Mouse (Mus musculus) forelimb bud, embryonic 11.5 days (tissue): ENCODE data around the gene Slf1.
A peak's percentile ranks its signal among the peaks of the same experiment; 100 is the strongest.
"Not testable (repeated sequence)": the region's sequence is repeated elsewhere in the genome, so short reads cannot be mapped to it uniquely, and the experiment has no call there.

ENCODE experiments used
- DNase-seq: peaks from one replicate; pipeline ENCODE4 v3.0.0-alpha.2; 2012; ENCODE audit warnings: low read depth, low spot score

Gene Slf1

DNA sequence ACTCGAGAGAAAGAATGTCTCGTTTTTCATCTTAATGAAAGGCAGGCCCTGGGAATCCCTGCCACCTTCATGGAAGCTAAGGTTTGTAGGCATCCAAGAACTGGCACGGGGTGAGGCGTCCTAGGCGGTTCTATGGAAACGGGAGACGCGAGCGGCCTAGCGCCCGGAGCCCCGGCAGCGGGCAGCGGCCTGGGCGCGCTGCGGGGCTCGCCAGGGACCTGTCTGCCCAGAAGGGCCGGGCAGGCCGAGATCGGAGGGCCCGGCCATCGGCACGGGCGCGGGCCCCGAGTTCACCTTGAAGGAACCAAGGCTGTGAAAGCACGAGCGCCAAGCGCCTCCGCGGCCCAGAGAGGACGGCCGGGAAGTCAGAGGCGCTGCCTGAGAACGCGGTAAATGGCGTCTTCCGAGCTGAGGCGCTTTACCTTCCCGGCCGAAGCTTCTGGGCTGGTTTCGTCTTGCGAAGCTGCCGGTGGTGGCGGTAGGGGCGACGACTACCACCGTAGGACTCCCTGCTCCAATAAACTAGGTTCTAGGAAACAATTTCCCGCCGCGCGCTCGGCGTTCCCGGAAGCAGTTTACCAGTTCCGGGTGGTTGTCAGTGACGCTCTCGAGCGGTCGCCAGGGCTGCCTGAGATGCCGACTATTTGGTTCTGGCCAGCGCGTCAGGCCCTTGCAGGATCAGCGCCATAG, at the start of gene Slf1, which contains the start of gene 2210408I21Rik:
Gene Slf1, minus strand, starts transcription at position 543 of the 690 bp plus-strand sequence.
Gene 2210408I21Rik, plus strand, starts transcription at position 610 of the 690 bp plus-strand sequence.
- peak; percentile 89 for DNase-seq

DNA sequence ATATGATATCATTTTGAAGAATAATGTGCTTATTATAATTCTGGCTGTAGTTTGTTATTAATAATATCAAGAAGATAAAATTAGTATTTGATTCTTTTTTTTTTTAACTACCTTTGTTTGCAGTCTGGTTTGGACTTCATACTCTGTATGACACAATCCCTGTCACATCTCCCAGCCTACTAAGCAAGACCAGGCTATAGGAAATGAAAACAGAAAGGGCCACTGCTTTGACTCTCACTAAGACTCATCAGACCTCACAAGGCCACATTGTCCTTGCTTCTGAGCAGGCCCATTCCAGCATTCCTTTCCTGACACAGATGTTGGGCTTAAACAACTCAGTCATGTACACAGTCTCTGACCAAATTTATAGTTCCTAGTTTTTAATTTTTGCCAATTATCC, 42.7 kb upstream of the Slf1 start:
- peak; percentile 10 for DNase-seq

DNA sequence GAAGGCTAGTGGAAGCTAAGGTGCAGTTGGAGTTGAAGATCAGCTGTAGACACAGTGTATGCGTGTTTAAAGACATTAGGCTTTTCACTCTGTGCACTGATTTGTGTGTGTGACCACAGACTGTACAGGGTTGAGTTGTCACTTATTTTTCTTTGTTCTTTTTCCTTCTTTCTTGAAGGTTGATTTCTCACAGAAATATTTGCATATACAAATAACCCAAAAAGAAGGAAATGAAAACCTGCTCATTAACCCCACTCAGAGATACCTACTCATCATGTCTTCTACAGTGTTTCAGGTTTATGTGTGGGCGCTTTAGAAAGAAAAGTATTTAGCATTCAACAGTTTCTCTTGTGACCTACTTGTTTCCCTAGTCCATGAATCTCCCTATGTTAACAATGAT, 5.6 kb upstream of the Slf1 start:
- no peak for DNase-seq

DNA sequence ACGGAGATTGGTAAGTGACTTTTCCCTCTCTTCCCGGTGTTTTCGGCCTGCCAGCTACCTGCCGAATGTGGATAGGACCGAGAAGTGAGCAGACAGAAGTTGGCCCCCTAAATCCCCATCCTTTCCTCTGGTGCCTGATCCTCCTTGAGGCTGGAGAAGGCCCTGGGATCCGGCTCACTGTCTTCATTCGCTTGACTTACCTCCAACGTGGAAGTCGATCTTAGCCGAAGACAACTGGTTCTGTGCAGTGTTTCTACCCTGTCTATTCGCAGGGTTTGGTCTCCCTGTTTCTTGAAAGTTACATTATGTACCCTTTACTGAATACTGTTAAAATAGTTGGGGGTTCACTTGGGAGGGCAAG, 328 bp upstream of the Slf1 start:
- no peak for DNase-seq

DNA sequence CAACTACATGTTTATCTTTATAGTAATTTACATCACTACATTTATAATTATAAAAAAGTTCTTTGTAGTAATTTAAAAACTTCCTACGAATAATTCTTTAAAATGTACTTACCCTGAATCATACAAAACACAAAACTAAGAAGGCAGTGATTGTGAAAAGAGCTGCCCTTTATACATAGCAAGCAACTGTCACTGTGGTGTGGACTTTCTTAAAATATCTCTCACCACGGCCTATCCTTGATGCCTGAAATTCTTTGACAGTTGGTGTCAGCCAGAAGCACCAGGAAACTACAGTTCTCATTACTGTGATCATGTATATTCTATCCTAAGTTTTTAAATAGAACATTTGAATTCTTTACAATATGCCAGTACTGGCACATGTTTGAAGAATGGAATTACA, 4.1 kb downstream of the Slf1 start:
- DNase-seq, result no peak

DNA sequence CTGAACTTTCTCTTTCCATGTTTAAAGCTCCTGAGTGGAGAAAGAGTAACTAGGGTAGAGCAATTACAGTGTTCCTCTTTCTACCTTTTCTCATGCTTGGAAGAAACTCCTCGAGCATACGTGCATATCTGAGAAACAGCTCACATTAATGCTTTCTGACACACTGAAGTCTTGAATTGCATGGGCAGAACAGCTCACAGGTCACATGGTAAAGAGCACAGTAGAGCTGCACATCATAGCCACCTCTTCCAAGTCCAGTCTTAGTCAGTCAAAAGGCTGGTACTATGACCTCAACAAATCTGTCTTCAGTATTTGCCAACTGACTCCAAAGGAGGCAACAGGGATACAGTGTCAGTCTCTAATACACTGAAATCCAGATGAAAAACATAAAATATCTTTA, 7.0 kb downstream of the Slf1 start:
- no peak for DNase-seq

DNA sequence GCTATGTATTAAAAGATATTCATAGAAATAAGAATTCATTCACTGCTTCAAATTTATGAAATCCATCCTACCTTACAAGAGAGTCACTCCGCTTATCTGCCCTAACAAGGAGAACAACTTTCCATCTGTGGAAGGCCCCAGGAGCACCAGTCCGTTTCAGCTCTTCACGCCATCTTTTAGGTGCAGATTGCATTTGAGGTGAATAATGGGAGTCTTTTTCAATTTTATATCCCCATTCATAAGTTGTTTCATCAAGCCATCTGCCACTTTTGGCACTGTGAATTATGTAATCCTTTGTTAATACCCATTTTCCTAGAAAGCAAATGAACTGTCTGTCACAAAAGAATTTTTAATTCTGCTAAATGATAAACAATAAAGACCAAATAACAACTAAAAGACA, 10.1 kb downstream of the Slf1 start:
- DNase-seq, result no peak

DNA sequence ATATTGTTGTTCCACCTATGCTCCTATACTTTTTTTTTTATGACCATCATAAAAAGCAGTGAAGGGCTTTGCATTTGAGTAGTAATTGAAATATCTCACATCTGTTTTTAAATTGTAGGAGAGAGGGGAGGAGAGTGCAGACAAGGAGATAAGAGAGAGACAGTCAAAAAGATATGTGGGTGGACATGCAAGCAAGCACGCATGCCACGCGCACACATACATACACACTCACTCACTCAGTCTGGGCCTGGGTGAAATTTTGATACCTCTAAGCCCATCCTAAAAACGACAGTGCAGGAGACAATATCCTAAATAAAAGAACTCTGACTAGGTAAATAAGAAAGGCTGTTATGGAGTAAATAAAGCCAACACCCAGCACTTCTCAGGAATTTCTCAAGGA, 16.6 kb downstream of the Slf1 start:
- DNase-seq, result no peak

DNA sequence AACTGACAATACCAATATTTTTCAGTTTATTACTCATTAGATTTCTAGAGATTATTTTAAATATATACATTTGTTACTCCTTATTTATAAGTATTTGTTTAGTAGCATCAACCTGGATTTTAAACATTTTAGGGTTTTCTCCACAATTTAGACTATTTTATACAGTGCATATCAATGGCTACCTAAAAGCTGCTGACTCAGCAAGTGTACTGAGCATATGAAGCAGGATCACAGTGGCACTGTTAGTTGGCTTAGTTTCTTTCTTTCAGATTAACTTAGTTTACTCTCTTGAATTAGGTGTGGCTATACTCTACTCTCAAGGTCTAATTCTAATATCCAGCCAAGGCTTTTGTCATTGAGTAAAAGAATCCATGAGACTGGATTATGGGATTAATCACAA, 27.5 kb downstream of the Slf1 start:
- no peak for DNase-seq

- not testable (repeated sequence) for DNase-seq
Observed at GRCm38 (mm10) chr13:77092876-77093275, 42.4 kb downstream of the Slf1 start.

DNA sequence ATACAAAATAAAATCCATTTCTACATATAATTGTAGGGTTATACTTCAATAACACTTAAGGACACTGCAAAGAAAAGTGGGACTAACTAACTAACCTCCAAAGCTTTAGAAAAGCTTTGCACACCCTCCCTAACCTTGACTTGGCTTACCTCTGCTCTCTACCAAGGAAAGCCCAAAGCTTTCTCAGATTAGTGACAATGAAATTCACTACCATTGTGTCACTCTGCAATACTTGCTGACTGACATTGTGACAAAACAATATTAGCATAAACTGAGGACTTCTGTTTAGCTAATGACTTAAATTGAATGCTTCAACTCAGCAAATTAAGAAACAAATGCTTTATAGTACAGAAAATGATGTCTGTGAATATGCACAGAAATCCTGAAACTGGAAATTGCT, 63.2 kb downstream of the Slf1 start:
- no peak for DNase-seq

DNA sequence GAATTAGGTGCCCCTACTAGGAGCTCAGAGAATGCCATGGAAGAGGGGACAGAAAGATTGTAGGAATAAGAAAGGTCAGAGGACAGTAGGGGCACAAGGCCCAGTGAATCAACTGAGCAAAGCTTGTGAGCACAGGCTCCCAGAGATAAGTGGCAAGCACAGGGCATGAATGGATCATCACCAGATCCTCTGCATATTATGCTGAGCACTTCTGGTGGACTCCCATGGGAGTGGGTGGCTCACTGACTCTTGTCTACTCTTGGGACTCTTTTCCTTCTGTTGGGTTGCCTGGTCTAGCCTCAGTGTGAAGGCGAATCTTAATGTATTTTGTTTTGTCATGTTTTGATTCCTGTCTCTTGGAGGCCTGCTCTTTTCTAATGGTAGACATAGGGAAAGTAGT, 66.4 kb downstream of the Slf1 start:
- no peak for DNase-seq

DNA sequence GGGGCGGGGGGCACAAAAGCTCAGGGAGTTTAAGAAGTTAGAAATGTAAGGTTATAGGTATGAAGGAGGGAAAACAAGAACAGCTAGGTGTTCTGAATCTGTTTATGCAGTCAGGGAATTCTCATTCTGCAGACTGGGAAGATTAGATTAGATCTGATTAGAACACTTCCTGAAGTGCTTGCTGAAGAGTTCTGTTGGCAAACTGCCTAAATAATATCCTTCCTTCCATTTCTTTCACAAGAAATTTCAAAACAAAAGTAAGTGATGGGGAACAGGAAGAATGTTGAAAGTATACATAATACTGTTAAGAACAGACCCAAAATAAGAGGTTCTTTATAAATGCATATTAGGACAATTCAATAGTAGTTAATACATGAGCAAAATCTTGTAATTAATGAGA, 72.1 kb downstream of the Slf1 start:
- no peak for DNase-seq

DNA sequence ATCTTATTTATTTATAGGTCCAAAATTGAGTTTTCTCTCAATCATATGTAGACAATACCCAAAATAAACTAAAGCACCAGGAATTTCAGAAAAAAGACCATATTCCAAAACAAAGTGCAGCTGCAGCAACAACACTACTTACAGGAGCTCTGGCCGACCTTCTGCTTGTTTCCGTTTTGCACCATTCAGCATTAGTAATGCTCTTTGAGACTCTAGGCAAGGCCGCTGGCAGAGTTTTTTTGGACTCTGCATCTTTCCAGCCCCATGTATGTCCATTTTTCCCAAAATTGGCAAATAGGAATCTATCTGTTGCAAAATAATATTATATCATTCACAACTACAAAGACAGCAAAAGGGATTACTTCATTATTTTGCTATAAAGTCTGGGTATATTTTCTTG, 85.5 kb downstream of the Slf1 start:
- DNase-seq, result no peak

DNA sequence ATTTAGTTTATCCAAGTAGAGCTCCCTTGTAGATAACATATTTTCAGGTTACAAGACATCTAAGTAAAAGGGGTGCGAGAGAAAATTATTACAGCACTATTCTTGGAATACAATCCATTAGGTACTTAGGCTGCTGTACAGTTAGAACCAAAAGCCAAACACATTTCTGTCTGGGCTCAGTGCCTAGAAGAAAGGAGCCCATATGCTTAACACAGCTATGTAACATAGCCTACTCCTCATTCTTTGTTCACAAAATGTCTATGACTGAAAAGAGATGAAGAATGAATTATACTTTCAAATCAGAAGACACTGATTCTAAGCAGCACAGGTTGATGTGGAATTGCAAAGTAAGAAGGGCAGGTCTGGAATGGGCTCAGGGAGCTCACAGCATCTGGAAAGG, 86.8 kb downstream of the Slf1 start:
- no peak for DNase-seq

DNA sequence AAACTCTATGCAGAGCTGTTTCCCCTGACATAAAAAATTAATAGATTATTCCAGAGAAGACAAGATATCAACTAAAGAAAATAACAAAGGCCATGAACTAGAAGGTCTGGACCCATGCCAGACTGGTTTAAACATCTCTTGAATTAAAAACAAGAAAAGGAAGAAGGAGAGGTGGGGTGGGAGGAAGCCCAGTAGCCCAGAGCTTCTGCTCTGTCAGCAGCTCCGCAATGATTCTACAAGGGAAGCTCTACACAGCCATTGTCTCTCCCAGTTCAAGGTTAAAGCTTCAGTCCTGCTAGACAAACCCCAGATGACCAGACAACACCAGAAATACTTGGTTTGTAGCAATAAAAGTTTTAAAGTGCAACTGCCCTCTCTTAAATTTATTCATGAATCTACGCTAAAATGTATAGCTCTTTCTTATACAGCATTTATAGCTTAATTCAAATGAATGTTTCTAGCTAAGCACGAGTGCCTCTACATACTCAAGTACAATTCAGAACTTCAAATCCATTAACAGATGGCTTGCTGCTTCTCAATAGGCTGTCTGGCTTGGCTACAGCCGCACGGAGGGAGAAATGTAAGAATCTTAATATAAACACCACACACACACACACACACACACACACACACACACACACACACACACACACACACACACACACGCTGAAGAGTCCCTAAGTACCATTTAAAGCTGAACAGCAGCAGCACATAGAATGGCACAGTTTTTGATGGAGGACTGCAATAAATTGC, 87.9 kb downstream of the Slf1 start:
- no peak for DNase-seq

- no peak for DNase-seq
Observed at GRCm38 (mm10) chr13:77046416-77046815, 88.9 kb downstream of the Slf1 start.

GRCm38 (mm10) chr13:77045375-77045774, 89.9 kb downstream of the Slf1 start:
- DNase-seq, result no peak

DNA sequence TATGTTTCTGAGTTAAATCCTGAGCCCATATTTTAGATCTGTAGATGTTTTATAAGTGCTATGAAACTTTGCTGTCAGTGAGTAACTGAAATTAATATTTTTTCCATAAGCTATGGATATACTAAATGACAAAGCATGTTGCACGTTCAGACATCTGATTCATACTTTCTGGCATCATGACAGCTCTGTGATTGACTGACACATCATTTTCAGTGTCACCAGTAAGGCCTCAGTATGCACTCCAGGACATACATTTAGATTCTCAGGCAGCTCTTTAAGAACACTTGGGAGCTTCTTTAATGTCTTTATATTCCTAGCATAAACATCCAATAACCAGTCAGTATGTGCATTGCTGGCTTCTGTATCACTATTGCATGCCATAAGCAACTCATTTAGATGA, 91.9 kb downstream of the Slf1 start:
- DNase-seq, result no peak

GRCm38 (mm10) chr13:77029594-77029993, 105.7 kb downstream of the Slf1 start:
- no peak for DNase-seq

GRCm38 (mm10) chr13:77018851-77019250, 116.4 kb downstream of the Slf1 start:
- DNase-seq, result no peak

- peak; percentile 56 for DNase-seq
Observed at GRCm38 (mm10) chr13:77003684-77004083, 131.6 kb downstream of the Slf1 start.

DNA sequence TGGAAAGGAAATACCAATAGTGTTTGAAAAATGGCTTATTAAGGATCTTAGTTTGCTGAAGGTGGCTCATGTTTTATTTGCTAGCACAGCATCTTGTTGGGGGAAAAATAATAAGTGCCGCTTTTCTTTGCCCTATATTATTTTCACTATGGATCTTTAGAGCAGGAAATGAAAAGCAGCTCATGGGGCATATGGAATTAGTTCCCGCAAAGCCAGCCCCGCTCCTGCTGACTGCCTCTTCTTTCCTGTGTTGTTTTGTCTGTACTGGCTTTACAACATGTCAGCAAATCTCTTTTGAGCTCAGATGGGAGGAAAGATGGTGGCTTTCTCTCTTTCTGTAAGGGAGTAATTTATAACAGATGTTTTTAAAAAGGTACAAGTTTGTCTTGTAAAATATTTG, 132.6 kb downstream of the Slf1 start:
- peak; percentile 40 for DNase-seq
